Mouse (Mus musculus): Measurements from ENCODE around the gene Snap47. TPM values are rescaled to one million over a fixed set of nuclear protein-coding genes. Genes with fewer than 3 reads are reported as not detected.
"Not testable (repeated sequence)": the region's sequence is repeated elsewhere in the genome, so short reads cannot be mapped to it uniquely, and the experiment has no call there.

Snap47 gene
- polyA plus RNA-seq, 1 experiment = 445 TPM

DNA sequence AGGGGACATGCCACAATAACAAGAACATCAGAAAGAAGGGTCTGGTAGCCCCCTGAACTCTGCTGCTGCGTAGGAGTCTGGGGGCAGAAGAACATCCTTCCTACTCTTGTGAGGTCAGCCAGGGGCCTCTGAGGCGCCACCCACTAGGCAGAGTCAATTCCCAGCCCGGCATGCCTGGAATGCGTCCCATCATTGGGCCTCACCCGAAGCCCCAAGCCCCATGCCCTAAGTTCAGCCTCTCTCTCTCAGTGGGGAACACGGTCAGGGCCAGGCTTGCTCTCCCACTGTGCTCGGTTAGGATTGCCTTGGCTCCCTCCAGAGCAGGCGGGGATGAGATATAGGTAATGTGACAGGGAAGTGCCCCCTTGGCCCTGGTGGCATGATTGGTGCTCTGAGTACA is 65.9 kb downstream of the Snap47 start:
- H3K4me3 ChIP-seq (replicated peaks; ENCODE audit: insufficient read depth, low read depth, low read length) = no peak overlapping the region
- H3K27ac ChIP-seq (ENCODE audit: insufficient read depth, low read length) = no peak overlapping the region
- no peak for DNase-seq
- TF ChIP-seq CTCF (IDR thresholded peaks at IDR 0.05; ENCODE audit: borderline replicate concordance, insufficient read depth, low read depth, low read length) (no peak), POLR2A (IDR thresholded peaks at IDR 0.05; ENCODE audit: borderline replicate concordance, insufficient read depth, low read length) (no peak)
- H3K4me1 ChIP-seq (ENCODE audit: control insufficient read depth, insufficient read depth, low read length) = no peaks in the 10 kb centered on the region
- no peaks in the 10 kb centered on the region for H3K27me3 ChIP-seq (ENCODE audit: control insufficient read depth, insufficient read depth, low read length)
- 16% methylated on average over 8 of the region's 8 CpGs for WGBS

DNA sequence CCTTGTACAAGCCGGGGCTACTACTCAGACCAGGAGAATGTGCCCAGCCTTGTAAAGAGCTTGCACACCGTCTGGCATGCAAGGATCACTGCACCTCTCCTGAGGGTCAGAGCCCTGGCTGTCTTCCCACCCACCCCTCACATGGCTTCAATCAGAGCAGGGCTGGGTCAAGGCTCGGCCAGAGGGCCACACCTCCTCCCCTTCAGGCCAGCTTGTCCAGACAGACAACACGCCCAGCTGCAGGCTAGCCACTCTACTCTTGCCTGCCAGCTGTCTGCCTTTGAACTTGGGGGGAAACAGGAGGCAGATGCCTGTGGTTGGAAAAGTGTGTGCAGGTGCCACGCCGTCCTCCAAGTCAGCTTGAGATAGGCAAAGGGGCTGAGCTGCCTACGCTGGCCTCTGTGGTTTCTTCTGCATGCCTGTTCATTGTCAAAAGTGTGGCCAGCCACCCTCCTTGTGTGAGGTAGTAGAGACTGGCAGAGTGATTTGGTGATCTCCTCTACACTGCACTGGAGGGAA is 66.5 kb downstream of the Snap47 start:
- DNase-seq = no peak
- 30% methylated on average over 7 of the region's 7 CpGs for WGBS
- Histone ChIP-seq H3K27me3 (ENCODE audit: control insufficient read depth, insufficient read depth, low read length) (no peaks in the 10 kb centered on the region), H3K27ac (ENCODE audit: insufficient read depth, low read length) (no peak overlapping the region), H3K4me1 (ENCODE audit: control insufficient read depth, insufficient read depth, low read length) (no peaks in the 10 kb centered on the region), H3K4me3 (replicated peaks; ENCODE audit: insufficient read depth, low read depth, low read length) (no peak overlapping the region)
- no peak for TF ChIP-seq POLR2A (IDR thresholded peaks at IDR 0.05; ENCODE audit: borderline replicate concordance, insufficient read depth, low read length)
- TF ChIP-seq CTCF (IDR thresholded peaks at IDR 0.05; ENCODE audit: borderline replicate concordance, insufficient read depth, low read depth, low read length) = no peak

DNA sequence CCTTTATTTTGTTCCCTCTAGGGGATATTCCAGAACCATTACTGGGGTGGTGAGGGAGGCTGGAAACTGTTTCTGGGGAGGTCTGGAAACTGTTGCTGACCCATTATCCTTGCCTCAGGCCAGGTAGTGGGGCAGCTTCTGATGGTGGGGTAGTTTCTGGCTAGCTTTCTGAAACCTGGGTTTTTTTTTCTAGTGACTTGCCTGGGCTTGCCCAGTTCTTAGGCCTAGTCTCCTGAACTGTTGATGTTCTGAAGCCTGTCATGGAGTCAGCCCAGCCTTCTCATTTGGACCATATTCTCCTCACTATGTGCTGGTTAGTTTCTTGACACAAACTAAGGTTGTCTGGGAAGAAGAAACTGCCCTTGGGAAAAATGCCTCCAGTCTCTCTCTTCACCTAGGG is 71.4 kb downstream of the Snap47 start:
- Histone ChIP-seq H3K27me3 (ENCODE audit: control insufficient read depth, insufficient read depth, low read length) (no peaks in the 10 kb centered on the region), H3K4me3 (replicated peaks; ENCODE audit: insufficient read depth, low read depth, low read length) (no peak overlapping the region), H3K4me1 (ENCODE audit: control insufficient read depth, insufficient read depth, low read length) (no peaks in the 10 kb centered on the region), H3K27ac (ENCODE audit: insufficient read depth, low read length) (no peak overlapping the region)
- no peak for DNase-seq
- TF ChIP-seq CTCF (IDR thresholded peaks at IDR 0.05; ENCODE audit: borderline replicate concordance, insufficient read depth, low read depth, low read length) (no peak), POLR2A (IDR thresholded peaks at IDR 0.05; ENCODE audit: borderline replicate concordance, insufficient read depth, low read length) (no peak)

DNA sequence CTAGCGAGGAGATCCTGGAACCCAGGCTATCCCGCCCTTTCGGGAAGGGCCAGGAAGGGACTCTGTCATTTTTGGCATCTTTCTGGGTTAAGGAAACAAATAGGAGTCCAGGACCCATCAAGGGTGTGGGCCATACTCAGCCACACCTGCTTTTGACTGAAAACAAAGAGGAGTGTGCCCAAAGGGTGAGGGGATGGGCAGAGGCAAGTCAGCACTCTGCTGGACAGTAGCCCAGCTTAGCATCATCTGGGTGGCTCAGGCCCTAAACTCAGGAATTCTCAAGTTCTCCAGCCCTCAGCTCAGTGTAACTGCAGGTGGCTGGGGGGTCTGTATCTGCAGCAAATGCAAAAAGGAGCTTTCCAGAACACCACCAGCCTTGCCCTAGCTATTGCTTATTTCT is 73.0 kb downstream of the Snap47 start:
- Histone ChIP-seq H3K4me3 (replicated peaks; ENCODE audit: insufficient read depth, low read depth, low read length) (no peak overlapping the region), H3K4me1 (ENCODE audit: control insufficient read depth, insufficient read depth, low read length) (no peaks in the 10 kb centered on the region), H3K27ac (ENCODE audit: insufficient read depth, low read length) (no peak overlapping the region), H3K27me3 (ENCODE audit: control insufficient read depth, insufficient read depth, low read length) (no peaks in the 10 kb centered on the region)
- DNase-seq = no peak
- TF ChIP-seq POLR2A (IDR thresholded peaks at IDR 0.05; ENCODE audit: borderline replicate concordance, insufficient read depth, low read length) (no peak), CTCF (IDR thresholded peaks at IDR 0.05; ENCODE audit: borderline replicate concordance, insufficient read depth, low read depth, low read length) (no peak)
- WGBS = 76% methylated on average over 3 of the region's 3 CpGs

DNA sequence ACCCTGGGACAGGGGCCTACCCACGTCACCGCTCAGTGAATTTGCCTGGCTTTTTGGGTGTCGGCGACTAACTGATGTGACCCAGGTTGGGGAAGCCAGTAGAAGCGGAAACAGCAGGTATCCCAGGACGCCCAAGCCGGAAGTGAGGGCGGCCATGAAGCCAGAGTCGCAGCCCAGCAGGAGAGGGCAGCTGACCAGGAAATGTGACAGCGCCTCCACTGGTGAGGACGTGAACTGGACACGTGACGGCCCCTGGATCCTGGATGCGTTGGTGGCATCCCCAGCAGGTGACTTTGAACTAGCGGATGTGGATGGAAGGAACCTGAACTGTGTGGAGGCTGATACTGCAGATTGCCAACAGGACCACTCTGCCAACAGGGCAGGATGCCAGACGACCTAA is 75.5 kb downstream of the Snap47 start, which contains the start of gene Prss38:
Gene Prss38, minus strand, starts transcription at position 183 of the 400 bp plus-strand sequence.
- 68% methylated on average over 16 of the region's 16 CpGs for WGBS
- H3K4me1 ChIP-seq (ENCODE audit: control insufficient read depth, insufficient read depth, low read length) = no peaks in the 10 kb centered on the region
- no peak within 1 kb of the TSS for H3K27ac ChIP-seq (ENCODE audit: insufficient read depth, low read length)
- no peak for DNase-seq
- no peak within 1 kb of the TSS for H3K4me3 ChIP-seq (replicated peaks; ENCODE audit: insufficient read depth, low read depth, low read length)
- no peak for TF ChIP-seq POLR2A (IDR thresholded peaks at IDR 0.05; ENCODE audit: borderline replicate concordance, insufficient read depth, low read length)
- no peaks in the 10 kb centered on the region for H3K27me3 ChIP-seq (ENCODE audit: control insufficient read depth, insufficient read depth, low read length)

DNA sequence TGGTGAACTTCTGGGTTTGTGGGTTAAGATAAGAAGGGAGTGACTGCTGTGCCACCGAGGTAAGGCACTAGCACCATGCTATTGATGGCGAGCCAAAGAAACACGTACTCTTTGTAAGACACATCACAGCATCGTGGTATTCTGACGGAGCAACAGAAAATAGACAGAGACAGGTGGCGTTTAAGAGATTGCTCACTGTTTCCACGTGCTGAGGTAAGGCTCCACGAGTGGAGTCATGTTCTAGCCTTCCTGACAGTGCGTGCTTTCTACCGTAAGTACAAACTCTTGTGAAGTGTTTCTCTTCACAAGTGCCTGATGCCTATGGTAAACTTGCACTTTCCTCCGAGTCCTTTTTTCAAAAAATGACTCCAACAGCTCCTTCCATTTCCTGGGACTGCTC is 81.1 kb downstream of the Snap47 start:
- no peak overlapping the region for H3K27ac ChIP-seq (ENCODE audit: insufficient read depth, low read length)
- no peaks in the 10 kb centered on the region for H3K27me3 ChIP-seq (ENCODE audit: control insufficient read depth, insufficient read depth, low read length)
- TF ChIP-seq POLR2A (IDR thresholded peaks at IDR 0.05; ENCODE audit: borderline replicate concordance, insufficient read depth, low read length) (no peak), CTCF (IDR thresholded peaks at IDR 0.05; ENCODE audit: borderline replicate concordance, insufficient read depth, low read depth, low read length) (no peak)
- WGBS = 78% methylated on average over 11 of the region's 11 CpGs
- no peak for DNase-seq
- no peaks in the 10 kb centered on the region for H3K4me1 ChIP-seq (ENCODE audit: control insufficient read depth, insufficient read depth, low read length)
- H3K4me3 ChIP-seq (replicated peaks; ENCODE audit: insufficient read depth, low read depth, low read length) = no peak overlapping the region

DNA sequence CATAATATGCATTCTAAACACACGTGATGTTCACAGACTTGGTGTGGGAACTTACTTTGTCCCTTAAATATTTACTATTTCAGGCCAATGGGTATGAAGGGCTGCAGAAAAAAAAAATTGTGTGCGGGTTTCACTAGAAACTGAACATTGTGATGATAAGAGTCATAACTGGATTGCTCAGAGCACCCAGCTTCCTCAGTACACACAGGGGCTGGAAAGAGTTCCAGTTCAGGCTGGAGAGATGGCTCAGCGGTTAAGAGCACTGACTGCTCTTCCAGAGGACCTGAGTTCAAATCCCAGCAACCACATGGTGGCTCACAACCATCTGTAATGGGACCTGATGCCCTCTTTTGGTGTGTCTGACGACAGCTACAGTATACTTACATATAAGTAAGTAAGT is 83.0 kb downstream of the Snap47 start:
- DNase-seq; H3K4me1 ChIP-seq (ENCODE audit: control insufficient read depth, insufficient read depth, low read length); H3K4me3 ChIP-seq (replicated peaks; ENCODE audit: insufficient read depth, low read depth, low read length); H3K27ac ChIP-seq (ENCODE audit: insufficient read depth, low read length); H3K27me3 ChIP-seq (ENCODE audit: control insufficient read depth, insufficient read depth, low read length): not testable (repeated sequence)
- WGBS = 87% methylated on average over 4 of the region's 4 CpGs

DNA sequence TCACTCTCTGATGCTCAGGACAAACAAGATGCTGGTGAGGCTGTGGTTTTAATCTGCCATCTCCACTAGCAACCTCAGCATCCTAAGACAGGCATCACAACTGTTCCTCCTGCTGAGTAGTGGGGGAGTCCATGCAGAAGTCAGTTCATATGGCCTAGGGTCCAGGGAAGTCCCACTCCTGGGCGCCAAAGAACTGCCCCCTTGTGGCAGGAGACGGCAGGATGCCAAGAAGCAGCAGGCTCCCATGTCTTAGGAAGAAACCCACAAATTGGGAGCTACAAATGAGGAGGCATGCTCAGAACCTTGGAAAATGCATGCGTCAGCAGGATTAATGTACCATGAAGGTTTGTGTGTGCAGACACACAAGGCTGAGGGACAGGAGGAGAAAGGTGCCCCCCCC is 84.4 kb downstream of the Snap47 start:
- Histone ChIP-seq H3K4me1 (ENCODE audit: control insufficient read depth, insufficient read depth, low read length) (no peaks in the 10 kb centered on the region), H3K4me3 (replicated peaks; ENCODE audit: insufficient read depth, low read depth, low read length) (no peak overlapping the region), H3K27me3 (ENCODE audit: control insufficient read depth, insufficient read depth, low read length) (no peaks in the 10 kb centered on the region), H3K27ac (ENCODE audit: insufficient read depth, low read length) (no peak overlapping the region)
- no peak for DNase-seq
- WGBS = 12% methylated on average over 3 of the region's 3 CpGs
- TF ChIP-seq CTCF (IDR thresholded peaks at IDR 0.05; ENCODE audit: borderline replicate concordance, insufficient read depth, low read depth, low read length) = no peak
- no peak for TF ChIP-seq POLR2A (IDR thresholded peaks at IDR 0.05; ENCODE audit: borderline replicate concordance, insufficient read depth, low read length)

DNA sequence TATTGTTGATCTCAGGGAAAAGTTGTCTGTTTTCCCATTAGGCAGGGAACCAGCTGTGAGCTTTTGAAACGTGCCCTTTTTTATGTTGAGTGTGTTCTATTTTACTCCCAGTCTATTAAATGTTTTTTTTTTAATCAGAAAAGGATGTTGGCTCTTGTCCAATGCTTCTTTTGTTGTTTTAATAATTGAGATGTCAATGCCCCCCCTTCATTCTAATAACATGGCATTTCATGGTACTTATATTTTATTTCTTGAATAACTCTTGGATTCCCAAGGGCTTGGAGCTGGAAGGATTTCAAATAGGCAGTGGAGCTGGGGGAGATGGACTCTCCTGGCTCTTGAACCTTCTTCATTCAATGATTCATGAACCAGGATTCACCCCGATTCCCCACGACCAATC is 85.0 kb downstream of the Snap47 start:
- 34% methylated on average over 3 of the region's 3 CpGs for WGBS

More for the DNA sequence above, 85.0 kb downstream of the Snap47 start:
- no peak for TF ChIP-seq CTCF (IDR thresholded peaks at IDR 0.05; ENCODE audit: borderline replicate concordance, insufficient read depth, low read depth, low read length)
- no peak overlapping the region for H3K4me3 ChIP-seq (replicated peaks; ENCODE audit: insufficient read depth, low read depth, low read length)
- no peak for DNase-seq
- no peaks in the 10 kb centered on the region for H3K4me1 ChIP-seq (ENCODE audit: control insufficient read depth, insufficient read depth, low read length)
- H3K27ac ChIP-seq (ENCODE audit: insufficient read depth, low read length) = no peak overlapping the region
- H3K27me3 ChIP-seq (ENCODE audit: control insufficient read depth, insufficient read depth, low read length) = no peaks in the 10 kb centered on the region
